Mouse (Mus musculus) intestine, embryonic 14.5 days (tissue): ENCODE results near the gene Zfp184. TPM values are rescaled to one million over a fixed set of nuclear protein-coding genes. Genes with fewer than 3 reads are reported as not detected.

Experiments used
- ATAC-seq: fragments of 200-750 bp; cut with Nextera tagmentation; replicated peaks from 2 replicates; pipeline ENCODE4 v1.8.0; 2017; ENCODE audit warnings: low read depth, moderate number of reproducible peaks, moderate TSS enrichment, moderate library complexity; ENCODE audit not compliant: low FRiP score, low TSS enrichment
- DNase-seq: peaks from one replicate; pipeline ENCODE4 v3.0.0-alpha.2; 2018; ENCODE audit warnings: low spot score
- H3K27ac ChIP-seq: fragments of 300-500 bp; sonication (generic); 2 replicates; pipeline ENCODE4 v1.5.1; 2014; ENCODE audit warnings: low read depth, mild to moderate bottlenecking, control low read depth
- H3K27me3 ChIP-seq: fragments of 300-500 bp; sonication (generic); replicated peaks from 2 replicates; pipeline ENCODE4 v1.6.1; 2014; ENCODE audit warnings: low read length, control low read depth; ENCODE audit not compliant: control insufficient read depth, insufficient read depth
- H3K36me3 ChIP-seq: fragments of 300-500 bp; sonication (generic); 2 replicates; pipeline ENCODE4 v1.6.1; 2014; ENCODE audit warnings: low read length, control low read depth; ENCODE audit not compliant: control insufficient read depth, insufficient read depth
- H3K4me1 ChIP-seq: fragments of 300-500 bp; sonication (generic); replicated peaks from 2 replicates; pipeline ENCODE4 v1.6.1; 2014; ENCODE audit warnings: low read length, control low read depth, mixed read lengths; ENCODE audit not compliant: control insufficient read depth, insufficient read depth
- H3K4me2 ChIP-seq: fragments of 300-500 bp; sonication (generic); 2 replicates; pipeline ENCODE4 v1.6.1; 2014; ENCODE audit warnings: low read length
- H3K4me3 ChIP-seq: fragments of 300-500 bp; sonication (generic); 2 replicates; pipeline ENCODE4 v1.5.1; 2014; ENCODE audit warnings: low read depth, low read length, control low read depth, mixed read lengths
- H3K9ac ChIP-seq: fragments of 300-500 bp; sonication (generic); 2 replicates; pipeline ENCODE4 v1.6.1; 2014; ENCODE audit warnings: mild to moderate bottlenecking, low read length
- H3K9me3 ChIP-seq: fragments of 300-500 bp; sonication (generic); 2 replicates; pipeline ENCODE4 v1.6.1; 2016; ENCODE audit warnings: low read length, control low read depth; ENCODE audit not compliant: control insufficient read depth
- WGBS: fragments of 180-500 bp; shearing (Covaris S2); extraction: QIAGEN DNeasy Blood & Tissue Kit; methylation state at CpG from one replicate; pipeline ENCODE4 v1.1.7; 2014; 5-methylcytosine and 5-hydroxymethylcytosine counted together
- polyA plus RNA-seq: library from polyadenylated mRNA; unstranded; fragments of >200 nt; fragmentation: Nextera tagmentation; extraction: Ambion mirVana; gene quantifications from 2 replicates; pipeline ENCODE4 v1.2.1, GENCODE M21; 2014

The Zfp184 gene
- polyA plus RNA-seq, 1 experiment from 2014 or later: 9.8 TPM

DNA sequence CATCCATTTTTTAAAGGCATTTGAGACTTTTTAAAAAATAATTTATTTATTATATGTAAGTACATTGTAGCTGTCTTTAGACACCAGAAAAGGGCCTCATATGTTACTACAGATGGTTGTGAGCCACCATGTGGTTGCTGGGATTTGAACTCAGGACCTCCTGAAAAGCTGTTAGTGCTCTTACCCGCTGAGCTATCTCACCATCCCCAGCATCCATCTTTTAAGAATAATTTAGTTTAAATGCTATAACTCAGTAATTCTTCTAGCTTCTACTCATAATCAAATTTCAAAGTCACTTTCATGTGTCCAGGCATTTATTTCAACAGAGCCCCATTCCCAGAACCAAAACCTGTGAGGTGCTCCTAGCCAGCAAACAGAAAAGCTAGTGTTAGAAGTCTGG is 1.2 kb upstream of the Zfp184 start:
- Histone ChIP-seq H3K36me3 (peaks cover 6% of the 10 kb centered on the region; the same call in 1 of the 2 replicates), H3K27me3 (no peaks in the 10 kb centered on the region), H3K4me2 (no peak overlapping the region), H3K27ac (no peak overlapping the region), H3K9ac (no peak overlapping the region), H3K9me3 (no peaks in the 10 kb centered on the region), H3K4me1 (0 out of 2 replicates have a peak, but pooled peaks cover 13% of the 10 kb centered on the region), H3K4me3 (no peak overlapping the region)
- 83% methylated on average over 1 of the region's 1 CpGs for WGBS
- DNase-seq: no peak
- no peak for ATAC-seq

DNA sequence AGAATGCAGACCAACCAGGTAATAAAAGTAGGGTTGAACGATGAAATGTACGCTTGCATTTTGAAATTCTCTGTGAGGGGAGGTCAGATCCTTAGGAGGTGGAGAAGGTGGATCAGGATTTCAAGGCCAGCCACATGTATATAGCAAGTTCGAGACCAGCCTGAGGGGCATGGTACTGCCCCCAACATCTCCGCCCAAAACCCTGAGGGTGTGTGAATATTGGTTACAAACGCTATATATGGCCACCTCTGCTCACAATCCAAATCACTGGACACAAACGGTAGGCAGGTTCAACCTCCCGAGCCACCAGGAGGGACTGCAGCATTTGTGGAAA is 335 bp upstream of the Zfp184 start:
- peak overlapping the region; percentile 87 for H3K4me3 ChIP-seq
- peak overlapping the region; percentile 83; the same call in 1 of the 2 replicates for H3K27ac ChIP-seq
- H3K4me2 ChIP-seq: peak overlapping the region; percentile 76
- under 1% methylated on average over 7 of the region's 7 CpGs for WGBS
- ATAC-seq (peak; percentile 50; the same call in 1 of the 2 replicates), DNase-seq (no peak)
- H3K4me1 ChIP-seq: 0 out of 2 replicates have a peak, but pooled peaks cover 13% of the 10 kb centered on the region
- H3K36me3 ChIP-seq: peaks cover 14% of the 10 kb centered on the region
- H3K27me3 ChIP-seq: no peaks in the 10 kb centered on the region
- no peaks in the 10 kb centered on the region for H3K9me3 ChIP-seq
- peak overlapping the region; percentile 80 for H3K9ac ChIP-seq

DNA sequence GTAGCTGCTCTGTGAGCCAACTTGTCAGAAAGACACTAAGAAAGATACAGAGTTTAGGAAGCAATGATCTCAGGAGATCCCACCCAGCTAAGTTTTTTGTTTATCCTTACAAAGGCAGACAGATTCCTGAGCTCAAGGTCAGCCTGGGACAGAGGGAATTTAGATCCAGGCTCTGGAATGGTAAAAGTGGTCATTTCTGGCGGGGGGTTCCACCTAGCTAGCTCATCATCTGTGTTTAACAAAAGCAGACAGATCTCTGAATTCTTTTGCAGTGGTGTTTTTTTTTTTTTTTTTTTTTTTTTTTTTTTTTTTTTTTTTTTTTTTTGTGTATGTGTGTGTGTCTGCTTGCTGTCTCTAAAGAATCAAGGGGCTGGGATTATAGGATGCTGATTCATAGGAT is 24.4 kb downstream of the Zfp184 start:
- H3K4me2 ChIP-seq: no peak overlapping the region
- H3K4me3 ChIP-seq: no peak overlapping the region
- DNase-seq (no peak), ATAC-seq (no peak)
- no peaks in the 10 kb centered on the region for H3K27me3 ChIP-seq
- H3K9me3 ChIP-seq: no peaks in the 10 kb centered on the region
- no peaks in the 10 kb centered on the region for H3K4me1 ChIP-seq
- WGBS: 38% methylated on average over 1 of the region's 1 CpGs
- no peak overlapping the region for H3K27ac ChIP-seq
- H3K9ac ChIP-seq: no peak overlapping the region
- no peaks in the 10 kb centered on the region for H3K36me3 ChIP-seq

DNA sequence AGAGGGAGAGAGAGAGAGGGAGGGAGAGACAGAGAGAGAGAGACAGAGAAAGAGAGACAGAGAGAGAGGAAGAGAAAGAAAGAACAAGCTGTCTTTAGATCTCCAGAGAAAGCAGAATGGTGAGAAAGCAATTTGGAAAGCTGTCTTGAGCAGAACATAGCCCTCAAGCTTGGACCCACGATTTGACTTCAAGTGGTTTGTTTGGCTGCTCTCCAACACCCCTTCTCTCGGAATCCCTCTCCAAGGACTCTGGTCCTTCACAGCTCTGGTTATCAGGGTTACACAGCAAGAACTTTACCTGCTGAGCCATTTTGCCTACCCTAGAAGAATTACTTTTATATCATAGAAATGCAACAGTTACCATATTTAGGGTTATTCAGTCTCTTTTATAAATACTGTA is 24.9 kb downstream of the Zfp184 start:
- Histone ChIP-seq H3K4me3 (no peak overlapping the region), H3K36me3 (no peaks in the 10 kb centered on the region), H3K27me3 (no peaks in the 10 kb centered on the region), H3K4me2 (no peak overlapping the region), H3K9ac (no peak overlapping the region), H3K4me1 (no peaks in the 10 kb centered on the region), H3K9me3 (no peaks in the 10 kb centered on the region), H3K27ac (no peak overlapping the region)
- no peak for DNase-seq
- WGBS: 40% methylated on average over 2 of the region's 2 CpGs
- ATAC-seq: no peak

DNA sequence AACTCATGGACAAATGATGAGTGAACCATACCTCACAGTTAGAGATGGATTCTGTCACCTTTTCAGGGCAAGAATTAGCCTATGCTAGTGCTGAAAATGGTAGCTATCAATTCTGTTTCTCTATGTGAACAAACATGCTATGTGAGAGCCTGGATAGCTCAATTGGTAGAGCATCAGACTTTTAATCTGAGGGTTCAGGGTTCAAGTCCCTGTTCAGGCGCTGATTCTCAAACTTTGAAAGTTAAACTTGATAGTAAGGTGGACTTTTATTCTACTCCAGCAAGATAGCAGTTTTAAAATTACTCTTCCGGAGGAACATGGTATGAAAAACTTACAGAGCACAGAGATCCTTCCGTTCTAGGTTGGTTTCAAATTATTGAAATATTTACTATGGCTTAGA is 26.7 kb downstream of the Zfp184 start:
- Histone ChIP-seq H3K27ac (no peak overlapping the region), H3K4me1 (no peaks in the 10 kb centered on the region), H3K36me3 (no peaks in the 10 kb centered on the region), H3K9me3 (no peaks in the 10 kb centered on the region), H3K9ac (no peak overlapping the region), H3K4me3 (no peak overlapping the region), H3K4me2 (no peak overlapping the region), H3K27me3 (no peaks in the 10 kb centered on the region)
- 44% methylated on average over 3 of the region's 3 CpGs for WGBS
- no peak for ATAC-seq
- no peak for DNase-seq

DNA sequence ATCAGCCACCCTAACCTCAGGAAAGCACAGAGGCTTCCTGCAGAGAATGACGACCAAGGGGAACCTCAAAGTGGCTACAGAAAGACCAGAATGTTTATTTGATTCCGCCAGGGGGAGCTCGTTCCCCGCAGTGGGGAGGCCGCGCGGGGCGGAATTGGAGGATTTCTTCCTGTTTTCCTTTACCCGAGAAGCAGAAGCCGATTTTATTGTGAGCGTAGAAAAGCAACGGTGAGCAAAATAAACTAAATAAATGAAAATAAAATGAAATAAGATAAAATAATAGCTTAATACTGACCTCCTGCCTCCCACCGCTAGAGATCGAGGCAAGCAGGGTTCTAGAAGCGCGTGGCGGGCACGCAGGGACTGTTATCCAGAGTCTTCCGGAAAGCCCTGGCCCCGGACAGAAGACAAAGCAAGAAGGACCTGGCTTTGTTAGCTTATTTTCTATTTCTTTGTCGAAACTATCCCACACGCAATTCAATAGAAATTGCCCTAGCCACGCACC is 29.4 kb downstream of the Zfp184 start:
- ATAC-seq (peak; percentile 89), DNase-seq (peak; percentile 96)
- under 1% methylated on average over 23 of the region's 23 CpGs for WGBS
- peak overlapping the region; percentile 71 for H3K9ac ChIP-seq
- H3K36me3 ChIP-seq: no peaks in the 10 kb centered on the region
- H3K9me3 ChIP-seq: no peaks in the 10 kb centered on the region
- peak overlapping the region; percentile 62 for H3K4me3 ChIP-seq
- H3K27ac ChIP-seq: peak overlapping the region; percentile 88
- H3K27me3 ChIP-seq: 0 out of 2 replicates have a peak, but pooled peaks cover 2% of the 10 kb centered on the region
- H3K4me2 ChIP-seq: peak overlapping the region; percentile 46
- no peaks in the 10 kb centered on the region for H3K4me1 ChIP-seq

DNA sequence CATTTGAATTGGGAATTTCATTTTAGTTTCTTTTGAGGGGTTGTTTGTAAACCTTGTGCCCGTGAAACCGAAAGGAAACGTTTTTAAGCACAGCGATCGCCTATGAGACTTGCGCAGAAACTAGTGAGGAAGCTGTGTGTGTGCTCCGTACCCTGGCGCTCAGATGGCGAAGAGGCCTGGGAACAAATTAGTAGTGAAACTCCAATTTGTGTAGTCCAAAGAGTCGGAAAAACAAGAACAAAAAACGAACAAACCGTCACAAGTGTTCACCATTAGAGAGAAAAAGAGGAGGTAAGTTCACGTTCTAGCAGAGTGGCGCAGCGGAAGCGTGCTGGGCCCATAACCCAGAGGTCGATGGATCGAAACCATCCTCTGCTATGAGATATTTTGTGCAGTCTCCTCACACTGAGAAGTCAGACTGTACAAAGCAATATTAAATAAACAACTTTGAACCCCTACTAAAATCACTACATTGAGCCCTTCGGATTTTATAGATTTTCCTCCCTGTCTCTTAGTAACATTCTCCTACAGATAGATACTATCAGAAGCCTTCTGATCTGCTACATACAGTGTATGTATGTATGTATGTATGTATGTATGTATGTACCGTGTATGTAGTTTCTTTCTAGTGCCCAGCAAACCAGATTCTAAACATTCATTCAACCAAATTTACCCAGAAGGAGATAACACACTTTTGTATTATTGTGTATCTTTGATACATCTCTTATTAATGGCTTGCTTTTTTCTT is 30.0 kb downstream of the Zfp184 start:
- Histone ChIP-seq H3K27me3 (peaks cover 2% of the 10 kb centered on the region), H3K36me3 (no peaks in the 10 kb centered on the region), H3K4me3 (peak overlapping the region; percentile 62), H3K9ac (peak overlapping the region; percentile 71), H3K4me1 (no peaks in the 10 kb centered on the region), H3K27ac (peak overlapping the region; percentile 88), H3K4me2 (peak overlapping the region; percentile 46), H3K9me3 (no peaks in the 10 kb centered on the region)
- ATAC-seq (peak; percentile 96), DNase-seq (peak; percentile 97)
- 4% methylated on average over 20 of the region's 20 CpGs for WGBS

DNA sequence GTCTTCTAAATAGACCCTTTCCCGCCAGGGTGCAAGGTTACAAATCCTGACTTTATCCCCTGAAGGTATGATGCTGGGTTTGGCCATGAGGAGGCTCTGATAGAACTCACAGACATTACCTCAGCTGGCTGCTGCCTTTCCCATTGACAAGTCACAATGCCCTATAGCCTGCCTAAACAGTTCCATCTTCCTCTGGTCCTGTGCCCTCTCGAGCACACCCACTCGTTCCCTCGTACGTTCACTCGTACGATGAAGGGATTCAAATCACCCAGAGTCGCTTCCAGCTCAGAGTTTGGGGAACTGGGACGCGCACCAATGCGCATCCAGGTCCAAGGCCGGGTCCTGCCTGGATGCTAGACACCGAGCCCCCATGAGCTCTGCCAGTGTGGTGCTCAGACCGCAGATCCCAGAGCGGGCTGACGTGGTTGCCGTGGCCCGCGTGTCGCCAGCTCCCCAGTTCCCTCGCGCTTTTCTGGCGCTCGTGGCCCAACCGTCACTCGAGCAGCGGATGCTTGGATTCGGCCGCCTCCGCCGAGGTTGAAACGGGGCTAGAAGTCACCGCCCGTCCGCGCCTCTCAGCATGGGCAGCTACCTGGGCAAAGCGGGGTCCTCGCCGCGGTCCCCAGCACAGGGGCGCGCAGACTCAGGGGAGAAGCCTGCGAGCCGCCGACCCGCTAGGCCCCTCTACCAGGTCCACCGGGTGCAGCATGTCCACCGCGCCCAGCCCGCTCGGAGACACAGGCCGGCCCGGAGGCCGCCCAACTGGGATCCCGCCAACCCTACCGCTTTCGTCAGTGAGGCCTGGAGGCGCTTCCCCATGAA is 36.3 kb downstream of the Zfp184 start, which contains the start of gene Pom121l2:
TSS of gene Pom121l2 (plus strand) at position 214 of the 822 bp plus-strand sequence.
- H3K27me3 ChIP-seq: peaks cover 46% of the 10 kb centered on the region
- peak within 1 kb of the TSS; percentile 97 for H3K4me2 ChIP-seq
- no peaks in the 10 kb centered on the region for H3K36me3 ChIP-seq
- DNase-seq: peak; percentile 83
- H3K4me3 ChIP-seq: peak within 1 kb of the TSS; percentile 57
- peak; percentile 77 for ATAC-seq
- H3K9ac ChIP-seq: peak within 1 kb of the TSS; percentile 64
- H3K9me3 ChIP-seq: no peaks in the 10 kb centered on the region
- H3K4me1 ChIP-seq: 0 out of 2 replicates have a peak, but pooled peaks cover 2% of the 10 kb centered on the region
- no peak within 1 kb of the TSS for H3K27ac ChIP-seq
- under 1% methylated on average over 58 of the region's 58 CpGs for WGBS
